Mouse (Mus musculus) liver, postnatal 0 days (tissue): ENCODE measurements at regions not wholly inside any gene's neighbourhood (a gene's known extent, or its start where the extent isn't known, plus 50 kb on each side); places are given as distances from the start of the nearest gene placed in this dataset.

Source experiments
- CTCF ChIP-seq: sonication (generic); IDR thresholded peaks from 2 replicates; pipeline ENCODE4 v1.5.1; 2016; ENCODE audit warnings: antibody characterized with exemption, low read depth
- EP300 ChIP-seq: IDR thresholded peaks from 2 replicates; pipeline ENCODE4 v1.6.1; 2016; ENCODE audit warnings: antibody characterized with exemption, low read depth, mild to moderate bottlenecking

DNA sequence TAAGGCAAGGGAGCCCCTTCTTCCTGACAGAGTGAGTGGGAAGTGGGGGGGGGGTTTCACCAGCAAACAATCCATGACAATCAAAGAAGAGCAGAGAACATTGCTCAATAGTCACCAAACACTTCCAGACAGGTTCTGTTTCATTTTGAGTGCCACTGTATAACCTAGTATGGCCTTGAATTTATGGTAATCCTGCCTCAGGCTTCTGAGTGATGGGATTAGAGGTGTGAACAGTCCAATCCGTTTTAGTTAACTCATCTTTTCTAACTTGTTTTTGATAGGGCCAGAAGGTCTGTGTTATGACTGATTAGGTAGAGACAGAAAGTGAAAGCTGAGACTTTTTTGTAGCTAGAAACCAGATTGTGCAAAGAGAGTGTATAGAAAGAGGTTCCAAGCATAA, 393.2 kb downstream of the Olfm4 start:
- no peak for TF ChIP-seq CTCF
- TF ChIP-seq EP300, result no peak
